Mouse (Mus musculus) lung, adult 2 months (tissue): Measurements from ENCODE around the gene Sost.

Experiments
- CTCF ChIP-seq: fragments of 200-500 bp; IDR thresholded peaks from 2 replicates; pipeline ENCODE4 v1.5.1; 2011; ENCODE audit warnings: mild to moderate bottlenecking, low read length, control low read depth; ENCODE audit not compliant: insufficient read depth
- POLR2A ChIP-seq: fragments of 200-500 bp; IDR thresholded peaks from 2 replicates; pipeline ENCODE4 v1.6.1; 2011; ENCODE audit warnings: low read depth, mild to moderate bottlenecking, control low read depth, low read length, borderline replicate concordance; ENCODE audit errors: extremely low read depth

- TF ChIP-seq CTCF (no peak), POLR2A (no peak)
Measured at GRCm38 (mm10) chr11:101931978-101932377, 34.8 kb downstream of the Sost start.
